Mouse (Mus musculus) myocyte (in vitro differentiated cells): ENCODE measurements around the gene Cyb561. TPM values are rescaled to one million over a fixed set of nuclear protein-coding genes. Genes with fewer than 3 reads are reported as not detected.
A peak's percentile ranks its signal among the peaks of the same experiment; 100 is the strongest.

Source experiments
- H3K27me3 ChIP-seq: one replicate; pipeline ENCODE4 v1.6.1; 2011; ENCODE audit not compliant: control insufficient read depth, insufficient read depth, insufficient read length
- H3K36me3 ChIP-seq: one replicate; pipeline ENCODE4 v1.6.1; 2011; ENCODE audit not compliant: control insufficient read depth, insufficient read depth
- H3K4me2 ChIP-seq: one replicate; pipeline ENCODE4 v1.6.1; 2011; ENCODE audit warnings: low read depth, control low read depth
- H3K4me3 ChIP-seq: one replicate; pipeline ENCODE4 v1.5.1; 2011; ENCODE audit warnings: mild to moderate bottlenecking, control low read depth, moderate library complexity
- H3K79me2 ChIP-seq: one replicate; pipeline ENCODE4 v1.6.1; 2011; ENCODE audit not compliant: control insufficient read depth, insufficient read depth
- H3ac ChIP-seq: one replicate; pipeline ENCODE4 v1.6.1; 2011; ENCODE audit not compliant: control insufficient read depth, insufficient read length
- CEBPB ChIP-seq: IDR thresholded peaks from 2 replicates; pipeline ENCODE4 v1.6.1; 2011; ENCODE audit warnings: mild to moderate bottlenecking, moderate library complexity; ENCODE audit not compliant: poor library complexity, insufficient read depth, severe bottlenecking
- E2F4 ChIP-seq: IDR thresholded peaks from one replicate; pipeline ENCODE4 v1.6.1; 2011; ENCODE audit warnings: mild to moderate bottlenecking, control low read depth, moderate library complexity; ENCODE audit not compliant: insufficient read depth
- MAX ChIP-seq: IDR thresholded peaks from one replicate; pipeline ENCODE4 v1.6.1; 2011; ENCODE audit warnings: low read depth, mild to moderate bottlenecking, control low read depth
- MYOD1 ChIP-seq, 3 experiments: IDR thresholded peaks; one replicate each; pipeline ENCODE4 v1.6.1; 2011; ENCODE audit warnings: control low read depth in 2 of 3, low read depth in 2 of 3, mild to moderate bottlenecking in 2 of 3, moderate library complexity in 1 of 3; ENCODE audit not compliant: insufficient read length in 2 of 3, control insufficient read depth in 1 of 3
- MYOG ChIP-seq, 3 experiments: IDR thresholded peaks; one replicate each; pipeline ENCODE4 v1.6.1; 2011; ENCODE audit warnings: control low read depth in 2 of 3, low read depth in 2 of 3, mild to moderate bottlenecking in 2 of 3; ENCODE audit not compliant: insufficient read length in 2 of 3, control insufficient read depth in 1 of 3, insufficient read depth in 1 of 3
- POLR2A ChIP-seq: IDR thresholded peaks from one replicate; pipeline ENCODE4 v1.6.1; 2011; ENCODE audit warnings: low read depth, mild to moderate bottlenecking, control low read depth, moderate library complexity; ENCODE audit not compliant: insufficient read length
- POLR2AphosphoS2 ChIP-seq: IDR thresholded peaks from one replicate; pipeline ENCODE4 v1.6.1; 2011; ENCODE audit warnings: low read depth, control low read depth; ENCODE audit not compliant: insufficient read length
- REST ChIP-seq: IDR thresholded peaks from one replicate; pipeline ENCODE4 v1.6.1; 2011; ENCODE audit warnings: mild to moderate bottlenecking, control low read depth, moderate library complexity; ENCODE audit not compliant: insufficient read depth, insufficient read length
- SRF ChIP-seq: IDR thresholded peaks from one replicate; pipeline ENCODE4 v1.6.1; 2011; ENCODE audit warnings: low read depth; ENCODE audit not compliant: control insufficient read depth, insufficient read length
- TCF12 ChIP-seq: IDR thresholded peaks from one replicate; pipeline ENCODE4 v1.6.1; 2011; ENCODE audit warnings: mild to moderate bottlenecking, control low read depth; ENCODE audit not compliant: poor library complexity, insufficient read depth, severe bottlenecking
- TCF3 ChIP-seq: IDR thresholded peaks from one replicate; pipeline ENCODE4 v1.6.1; 2011; ENCODE audit warnings: low read depth, control low read depth; ENCODE audit not compliant: insufficient read length
- USF1 ChIP-seq: IDR thresholded peaks from one replicate; pipeline ENCODE4 v1.6.1; 2011; ENCODE audit warnings: low read depth, mild to moderate bottlenecking, control low read depth, moderate library complexity
- polyA plus RNA-seq: library from polyadenylated mRNA; unstranded; fragments of >200 nt; fragmentation: generic; extraction: Trizol; gene quantifications from one replicate; pipeline ENCODE4 v1.2.1, GENCODE M21; 2012; ENCODE audit warnings: missing spikeins

Gene Cyb561
- polyA plus RNA-seq, 1 experiment = 1.5 TPM

- Histone ChIP-seq H3K4me2 (no peak overlapping the region), H3ac (no peak overlapping the region), H3K36me3 (no peaks in the 10 kb centered on the region), H3K27me3 (no peaks in the 10 kb centered on the region), H3K4me3 (no peak overlapping the region), H3K79me2 (no peaks in the 10 kb centered on the region)
- no peak for TF ChIP-seq MYOG (IDR thresholded peaks at IDR 0.05; ENCODE audit: control insufficient read depth in 1 of 3, insufficient read depth in 1 of 3, insufficient read length in 2 of 3, low read depth in 2 of 3)
- no peak for TF ChIP-seq MAX
- no peak for TF ChIP-seq POLR2A
These were observed 2.8 kb upstream of the Cyb561 start for GRCm38 (mm10) chr11:105955815-105956430.

DNA sequence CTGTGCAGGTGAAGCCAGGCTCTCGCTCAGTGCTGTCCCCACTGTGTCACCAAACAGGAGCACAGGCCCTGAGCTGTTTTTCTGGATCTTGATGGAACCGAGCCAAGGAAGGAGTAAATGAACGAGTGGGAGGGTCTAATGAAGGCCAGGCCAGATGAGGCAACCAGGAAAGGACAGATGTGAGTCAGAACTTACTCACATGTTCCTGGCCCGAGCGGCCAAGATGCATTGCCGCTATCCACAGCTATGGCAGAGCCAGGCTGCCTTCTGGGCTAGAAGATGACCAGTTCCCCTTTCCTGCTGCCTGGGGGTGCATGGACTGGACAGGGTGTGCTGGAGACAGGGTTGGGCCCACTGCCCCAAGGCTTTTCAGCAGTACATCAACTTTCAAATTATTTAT is 266 bp upstream of the Cyb561 start:
- Histone ChIP-seq H3K27me3 (no peaks in the 10 kb centered on the region), H3K79me2 (no peaks in the 10 kb centered on the region), H3K36me3 (no peaks in the 10 kb centered on the region), H3K4me2 (peak overlapping the region; percentile 71), H3K4me3 (no peak overlapping the region), H3ac (no peak overlapping the region)
- no peak for TF ChIP-seq E2F4
- TF ChIP-seq POLR2A = peak; percentile 42
- no peak for TF ChIP-seq MAX
- no peak for TF ChIP-seq TCF3
- peak; percentile 81 for TF ChIP-seq CEBPB
- TF ChIP-seq POLR2AphosphoS2 = peak; percentile 19
- peak in 1 of 3 experiments; percentile 22 for TF ChIP-seq MYOD1 (IDR thresholded peaks at IDR 0.05; ENCODE audit: control insufficient read depth in 1 of 3, insufficient read length in 2 of 3, low read depth in 2 of 3)
- no peak for TF ChIP-seq TCF12
- TF ChIP-seq USF1 = no peak
- no peak for TF ChIP-seq SRF
- no peak for TF ChIP-seq REST
- no peak for TF ChIP-seq MYOG (IDR thresholded peaks at IDR 0.05; ENCODE audit: control insufficient read depth in 1 of 3, insufficient read depth in 1 of 3, insufficient read length in 2 of 3, low read depth in 2 of 3)

GRCm38 (mm10) chr11:105952111-105952510 is 1.0 kb downstream of the Cyb561 start:
- TF ChIP-seq MAX = no peak
- no peak for TF ChIP-seq MYOG (IDR thresholded peaks at IDR 0.05; ENCODE audit: control insufficient read depth in 1 of 3, insufficient read depth in 1 of 3, insufficient read length in 2 of 3, low read depth in 2 of 3)
- no peak for TF ChIP-seq USF1
- TF ChIP-seq TCF12 = no peak
- no peak for TF ChIP-seq POLR2AphosphoS2
- TF ChIP-seq MYOD1 (IDR thresholded peaks at IDR 0.05; ENCODE audit: control insufficient read depth in 1 of 3, insufficient read length in 2 of 3, low read depth in 2 of 3) = no peak
- no peak for TF ChIP-seq SRF
- no peak for TF ChIP-seq E2F4
- no peak for TF ChIP-seq POLR2A
- no peak for TF ChIP-seq TCF3
- TF ChIP-seq CEBPB = no peak
- TF ChIP-seq REST = no peak
- Histone ChIP-seq H3ac (no peak overlapping the region), H3K79me2 (no peaks in the 10 kb centered on the region), H3K36me3 (no peaks in the 10 kb centered on the region), H3K4me2 (peak overlapping the region; percentile 71), H3K27me3 (no peaks in the 10 kb centered on the region), H3K4me3 (no peak overlapping the region)

DNA sequence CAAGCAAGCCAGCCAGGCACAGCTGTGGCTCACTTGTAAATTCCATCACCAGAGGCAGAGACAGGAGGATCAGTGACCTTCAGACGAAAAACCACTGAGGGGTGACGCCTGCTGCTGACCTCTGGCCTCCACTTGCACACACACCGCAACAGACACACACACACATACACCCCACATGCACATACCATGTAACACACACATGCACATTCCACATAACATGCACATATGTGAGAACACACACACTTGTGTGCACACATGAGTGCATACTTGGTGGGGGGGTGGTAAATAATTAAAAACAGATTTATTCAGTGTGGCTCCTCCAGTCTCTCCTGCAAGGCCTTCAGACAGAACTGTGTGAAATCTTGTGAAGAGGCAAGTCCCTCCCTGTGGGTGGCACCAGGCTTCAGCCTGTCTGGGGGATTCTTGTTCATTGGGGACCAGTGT is 1.5 kb downstream of the Cyb561 start:
- no peak overlapping the region for H3ac ChIP-seq
- H3K4me3 ChIP-seq = no peak overlapping the region
- TF ChIP-seq CEBPB (no peak), REST (no peak), MYOG (IDR thresholded peaks at IDR 0.05; ENCODE audit: control insufficient read depth in 1 of 3, insufficient read depth in 1 of 3, insufficient read length in 2 of 3, low read depth in 2 of 3) (peak in 1 of 3 experiments; percentile 40), MYOD1 (IDR thresholded peaks at IDR 0.05; ENCODE audit: control insufficient read depth in 1 of 3, insufficient read length in 2 of 3, low read depth in 2 of 3) (peak in 2 of 3 experiments; percentile 44 to 72)
- no peaks in the 10 kb centered on the region for H3K79me2 ChIP-seq
- no peaks in the 10 kb centered on the region for H3K27me3 ChIP-seq
- H3K36me3 ChIP-seq = no peaks in the 10 kb centered on the region
- H3K4me2 ChIP-seq = peak overlapping the region; percentile 8

- Histone ChIP-seq H3ac (no peak overlapping the region), H3K4me2 (peak overlapping the region; percentile 24), H3K36me3 (no peaks in the 10 kb centered on the region), H3K27me3 (no peaks in the 10 kb centered on the region), H3K4me3 (no peak overlapping the region), H3K79me2 (no peaks in the 10 kb centered on the region)
- TF ChIP-seq MYOD1 (IDR thresholded peaks at IDR 0.05; ENCODE audit: control insufficient read depth in 1 of 3, insufficient read length in 2 of 3, low read depth in 2 of 3) (peak in 1 of 3 experiments; percentile 49), REST (no peak), POLR2AphosphoS2 (no peak), MYOG (IDR thresholded peaks at IDR 0.05; ENCODE audit: control insufficient read depth in 1 of 3, insufficient read depth in 1 of 3, insufficient read length in 2 of 3, low read depth in 2 of 3) (peak in 1 of 3 experiments; percentile 24), POLR2A (no peak)
These were observed 2.6 kb downstream of the Cyb561 start for GRCm38 (mm10) chr11:105950519-105950918.
